Mouse (Mus musculus): Measurements from ENCODE around the gene Dnah5.

DNA sequence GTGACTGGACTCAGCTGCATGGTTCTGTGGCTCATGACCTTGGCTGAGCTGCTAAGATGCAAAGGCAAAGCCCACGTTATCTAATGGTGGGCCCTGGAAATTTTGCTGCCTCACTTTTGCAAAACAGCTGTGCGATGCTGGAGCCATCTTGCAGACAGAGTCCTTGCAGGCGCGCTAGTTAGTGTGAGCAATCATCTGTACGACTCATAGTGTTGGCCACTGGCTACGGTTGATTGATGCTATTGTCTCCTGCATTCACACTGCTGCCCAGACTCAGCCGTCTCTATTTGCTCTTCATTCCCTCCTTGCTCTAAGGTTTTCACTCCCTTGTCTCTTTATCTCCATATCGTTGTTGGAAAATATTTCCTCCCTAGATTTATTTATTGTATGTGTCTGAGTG lies 12.8 kb downstream of the Dnah5 start:
- TF ChIP-seq CTCF (IDR thresholded peaks at IDR 0.05; ENCODE audit: low read depth), result no peak
- TF ChIP-seq EP300 (IDR thresholded peaks at IDR 0.05; ENCODE audit: low read depth), result no peak
